Mouse (Mus musculus): ENCODE measurements around the gene Arid4a.
"Not testable (repeated sequence)": the region's sequence is repeated elsewhere in the genome, so short reads cannot be mapped to it uniquely, and the experiment has no call there.

The Arid4a gene

GRCm38 (mm10) chr12:71016211-71016502 lies 367 bp downstream of the Arid4a start:
- no peak for DNase-seq (ENCODE audit: low spot score in 2 of 2)

- peak; percentile 59 to 82 for DNase-seq (ENCODE audit: low spot score in 2 of 2)
These were observed 882 bp downstream of the Arid4a start for GRCm38 (mm10) chr12:71016503-71017241.

- no peak for DNase-seq (ENCODE audit: low spot score in 2 of 2)
These were observed 1.4 kb downstream of the Arid4a start for GRCm38 (mm10) chr12:71017242-71017571.

- DNase-seq (ENCODE audit: low spot score in 2 of 2), result no peak
These were observed 2.0 kb downstream of the Arid4a start for GRCm38 (mm10) chr12:71017827-71018226.

GRCm38 (mm10) chr12:71019211-71019610 lies 3.4 kb downstream of the Arid4a start:
- no peak for DNase-seq (ENCODE audit: low spot score in 2 of 2)

- no peak for DNase-seq (ENCODE audit: low spot score in 2 of 2)
These were observed 8.6 kb downstream of the Arid4a start for GRCm38 (mm10) chr12:71024411-71024810.

GRCm38 (mm10) chr12:71028265-71028664 lies 12.5 kb downstream of the Arid4a start:
- not testable (repeated sequence) for DNase-seq (ENCODE audit: low spot score in 2 of 2)

- DNase-seq (ENCODE audit: low spot score in 2 of 2), result no peak
These were observed 14.5 kb downstream of the Arid4a start for GRCm38 (mm10) chr12:71030260-71030659.

GRCm38 (mm10) chr12:71030722-71031121 lies 14.9 kb downstream of the Arid4a start:
- DNase-seq (ENCODE audit: low spot score in 2 of 2), result no peak

- no peak for DNase-seq (ENCODE audit: low spot score in 2 of 2)
These were observed 20.0 kb downstream of the Arid4a start for GRCm38 (mm10) chr12:71035826-71036225.

GRCm38 (mm10) chr12:71036729-71037404 lies 21.1 kb downstream of the Arid4a start:
- DNase-seq (ENCODE audit: low spot score in 2 of 2), result no peak

GRCm38 (mm10) chr12:71040462-71040861 lies 24.7 kb downstream of the Arid4a start:
- DNase-seq (ENCODE audit: low spot score in 2 of 2), result peak; percentile 46 to 75

- no peak for DNase-seq (ENCODE audit: low spot score in 2 of 2)
These were observed 26.7 kb downstream of the Arid4a start for GRCm38 (mm10) chr12:71042451-71042850.

GRCm38 (mm10) chr12:71043571-71043970 lies 27.8 kb downstream of the Arid4a start:
- no peak for DNase-seq (ENCODE audit: low spot score in 2 of 2)

- DNase-seq (ENCODE audit: low spot score in 2 of 2), result no peak
These were observed 28.7 kb downstream of the Arid4a start for GRCm38 (mm10) chr12:71044488-71044887.

- DNase-seq (ENCODE audit: low spot score in 2 of 2), result no peak
These were observed 30.7 kb downstream of the Arid4a start for GRCm38 (mm10) chr12:71046501-71046900.

GRCm38 (mm10) chr12:71047473-71048078 lies 31.8 kb downstream of the Arid4a start:
- DNase-seq (ENCODE audit: low spot score in 2 of 2), result no peak

GRCm38 (mm10) chr12:71048117-71048516 lies 32.3 kb downstream of the Arid4a start:
- DNase-seq (ENCODE audit: low spot score in 2 of 2), result peak; percentile 83 to 92

GRCm38 (mm10) chr12:71048561-71048960 lies 32.8 kb downstream of the Arid4a start:
- DNase-seq (ENCODE audit: low spot score in 2 of 2), result no peak

- DNase-seq (ENCODE audit: low spot score in 2 of 2), result no peak
These were observed 33.9 kb downstream of the Arid4a start for GRCm38 (mm10) chr12:71049596-71050265.

- peak in 1 of 2 experiments; percentile 50 for DNase-seq (ENCODE audit: low spot score in 2 of 2)
These were observed 35.3 kb downstream of the Arid4a start for GRCm38 (mm10) chr12:71051079-71051478.

- DNase-seq (ENCODE audit: low spot score in 2 of 2), result no peak
These were observed 36.7 kb downstream of the Arid4a start for GRCm38 (mm10) chr12:71052341-71052995.
